Mouse (Mus musculus) G1E (cell line): ENCODE results near the gene Izumo1. TPM values are rescaled to one million over a fixed set of nuclear protein-coding genes. Genes with fewer than 3 reads are reported as not detected.

Experiments used
- ATAC-seq: 2 replicates; pipeline ENCODE4 v1.8.0; 2016; ENCODE audit warnings: mild to moderate bottlenecking; ENCODE audit not compliant: insufficient number of reproducible peaks, poor library complexity, low FRiP score, severe bottlenecking; ENCODE audit errors: extremely low read depth
- DNase-seq: peaks from one replicate; pipeline ENCODE4 v3.0.0; 2012; ENCODE audit warnings: low spot score
- H3K27me3 ChIP-seq: 2 replicates; pipeline ENCODE4 v1.6.1; 2012; ENCODE audit warnings: mild to moderate bottlenecking, low read length, inconsistent platforms; ENCODE audit not compliant: insufficient read depth
- H3K36me3 ChIP-seq: replicated peaks from 2 replicates; pipeline ENCODE3; 2012; ENCODE audit warnings: mild to moderate bottlenecking, inconsistent platforms
- H3K4me1 ChIP-seq: 2 replicates; pipeline ENCODE4 v1.6.1; 2012; ENCODE audit warnings: low read depth, low read length, inconsistent platforms, mixed read lengths; ENCODE audit not compliant: insufficient read depth
- H3K4me3 ChIP-seq: 2 replicates; pipeline ENCODE4 v1.5.1; 2012; ENCODE audit warnings: low read depth, mild to moderate bottlenecking, inconsistent platforms, low read length, moderate library complexity, mixed read lengths
- H3K9me3 ChIP-seq: replicated peaks from 2 replicates; pipeline ENCODE4 v1.6.1; 2012; ENCODE audit warnings: inconsistent platforms
- CTCF ChIP-seq: IDR thresholded peaks from 2 replicates; pipeline ENCODE4 v1.5.1; 2012; ENCODE audit warnings: low read depth, low read length, inconsistent platforms, mixed read lengths
- GATA1 ChIP-seq: IDR thresholded peaks from 2 replicates; pipeline ENCODE4 v1.6.1; 2012; ENCODE audit warnings: borderline replicate concordance, low read length, inconsistent platforms, mixed read lengths
- GATA2 ChIP-seq: IDR thresholded peaks from 2 replicates; pipeline ENCODE4 v1.6.1; 2012; ENCODE audit warnings: low read depth, low read length, inconsistent platforms, borderline replicate concordance
- POLR2AphosphoS5 ChIP-seq: IDR thresholded peaks from 2 replicates; pipeline ENCODE4 v1.6.1; 2012; ENCODE audit warnings: low read depth, low read length, inconsistent platforms; ENCODE audit not compliant: insufficient replicate concordance
- TAL1 ChIP-seq: conservative IDR thresholded peaks from 2 replicates; pipeline ENCODE4 v1.6.1; 2012; ENCODE audit warnings: low read depth, low read length, inconsistent platforms, mixed read lengths
- polyA plus RNA-seq: library from polyadenylated mRNA; stranded (reverse); fragments of >175 nt; gene quantifications from 2 replicates; pipeline ENCODE4 v1.2.3, GENCODE M21; 2012
- total RNA-seq, 2 experiments: library from RNA; stranded (forward) in 1 of 2; stranded (reverse) in 1 of 2; fragments of 200-1000 nt in 1 of 2; fragments of >200 nt in 1 of 2; fragmentation: Nextera tagmentation in 1 of 2; gene quantifications; 2 replicates each; pipeline ENCODE4 v1.2.3; 2014 to 2017

Izumo1 gene
- 0.68 TPM in 1 of 2 replicates, not detected in the other for total RNA-seq (2014; fragmentation: Nextera tagmentation)
- 0.05 TPM in 1 of 2 replicates, not detected in the other for total RNA-seq (2017)
- polyA plus RNA-seq, result 0.10 and 0.12 TPM in 2 replicates

GRCm38 (mm10) chr7:45621443-45621842 lies at the start of gene Izumo1:
Izumo1 (plus strand) TSS chr7:45621811.
- Histone ChIP-seq H3K4me3 (no peak within 1 kb of the TSS), H3K4me1 (no peaks in the 10 kb centered on the region), H3K27me3 (peaks cover 37% of the 10 kb centered on the region), H3K9me3 (no peaks in the 10 kb centered on the region), H3K36me3 (no peaks in the 10 kb centered on the region)
- DNase-seq, result no peak
- TF ChIP-seq GATA1, result no peak
- TF ChIP-seq CTCF, result no peak
- no peak for TF ChIP-seq TAL1
- no peak for ATAC-seq

GRCm38 (mm10) chr7:45571966-45572365 lies 49.6 kb upstream of the Izumo1 start:
- no peaks in the 10 kb centered on the region for H3K27me3 ChIP-seq

GRCm38 (mm10) chr7:45573954-45574353 lies 47.7 kb upstream of the Izumo1 start:
- H3K4me3 ChIP-seq, result no peak overlapping the region
- peaks cover 59% of the 10 kb centered on the region for H3K4me1 ChIP-seq
- TF ChIP-seq CTCF (no peak), POLR2AphosphoS5 (no peak), TAL1 (no peak), GATA2 (no peak), GATA1 (no peak)
- no peaks in the 10 kb centered on the region for H3K9me3 ChIP-seq
- no peak for ATAC-seq
- H3K27me3 ChIP-seq, result no peaks in the 10 kb centered on the region
- no peak for DNase-seq
- H3K36me3 ChIP-seq, result peaks cover 61% of the 10 kb centered on the region

More at GRCm38 (mm10) chr7:45571966-45572365, 49.6 kb upstream of the Izumo1 start:
- H3K9me3 ChIP-seq, result no peaks in the 10 kb centered on the region
- H3K4me3 ChIP-seq, result peak overlapping the region; percentile 80; the same call in 1 of the 2 replicates
- peaks cover 75% of the 10 kb centered on the region for H3K4me1 ChIP-seq
- ATAC-seq, result no peak
- DNase-seq, result no peak
- no peak for TF ChIP-seq GATA2
- no peak for TF ChIP-seq POLR2AphosphoS5
- TF ChIP-seq CTCF, result no peak
- no peak for TF ChIP-seq TAL1
- no peak for TF ChIP-seq GATA1
- H3K36me3 ChIP-seq, result peaks cover 48% of the 10 kb centered on the region

GRCm38 (mm10) chr7:45574472-45575379 lies 46.9 kb upstream of the Izumo1 start:
- Histone ChIP-seq H3K9me3 (no peaks in the 10 kb centered on the region), H3K27me3 (no peaks in the 10 kb centered on the region), H3K36me3 (peaks cover 64% of the 10 kb centered on the region), H3K4me1 (peaks cover 51% of the 10 kb centered on the region), H3K4me3 (0 out of 2 replicates have a peak overlapping the region, but pooled peaks have one; percentile 11)
- no peak for TF ChIP-seq POLR2AphosphoS5
- TF ChIP-seq CTCF, result no peak
- TF ChIP-seq TAL1, result no peak
- no peak for TF ChIP-seq GATA2
- TF ChIP-seq GATA1, result no peak
- no peak for DNase-seq
- ATAC-seq, result no peak

GRCm38 (mm10) chr7:45585923-45586322 lies 35.7 kb upstream of the Izumo1 start:
- peaks cover 93% of the 10 kb centered on the region for H3K36me3 ChIP-seq
- no peak overlapping the region for H3K4me3 ChIP-seq
- no peak for TF ChIP-seq GATA2
- no peak for TF ChIP-seq CTCF
- TF ChIP-seq POLR2AphosphoS5, result no peak
- TF ChIP-seq TAL1, result no peak
- no peak for TF ChIP-seq GATA1
- H3K27me3 ChIP-seq, result no peaks in the 10 kb centered on the region
- no peak for ATAC-seq
- H3K4me1 ChIP-seq, result peaks cover 12% of the 10 kb centered on the region
- no peaks in the 10 kb centered on the region for H3K9me3 ChIP-seq
- no peak for DNase-seq

- H3K4me1 ChIP-seq, result peaks cover 21% of the 10 kb centered on the region
- no peak overlapping the region for H3K4me3 ChIP-seq
- DNase-seq (no peak), ATAC-seq (no peak)
- no peak for TF ChIP-seq TAL1
- no peak for TF ChIP-seq POLR2AphosphoS5
- no peak for TF ChIP-seq GATA2
- TF ChIP-seq GATA1, result no peak
- no peak for TF ChIP-seq CTCF
- H3K9me3 ChIP-seq, result no peaks in the 10 kb centered on the region
- no peaks in the 10 kb centered on the region for H3K27me3 ChIP-seq
- H3K36me3 ChIP-seq, result peaks cover 76% of the 10 kb centered on the region
Measured at GRCm38 (mm10) chr7:45587631-45588592, 33.7 kb upstream of the Izumo1 start.
